Mouse (Mus musculus) G1E-ER4 (cell line): Measurements from ENCODE around the gene Cd63. TPM values are rescaled to one million over a fixed set of nuclear protein-coding genes. Genes with fewer than 3 reads are reported as not detected.

Experiments used
- GATA1 ChIP-seq: IDR thresholded peaks from one replicate; pipeline ENCODE4 v1.8.0; 2012; ENCODE audit warnings: low read length, inconsistent platforms
- polyA plus RNA-seq: library from polyadenylated mRNA; stranded (reverse); fragments of >175 nt; gene quantifications from 2 replicates; pipeline ENCODE4 v1.2.3, GENCODE M21; 2012

The Cd63 gene
- not detected in 2 replicates for polyA plus RNA-seq

- TF ChIP-seq GATA1: no peak
These were observed at the start of gene Cd63 for GRCm38 (mm10) chr10:128900698-128901097. Gene Cd63, plus strand, starts transcription at chr10:128900989.

GRCm38 (mm10) chr10:128861176-128861575, 39.6 kb upstream of the Cd63 start:
- TF ChIP-seq GATA1: no peak

GRCm38 (mm10) chr10:128866042-128866441, 34.7 kb upstream of the Cd63 start:
- no peak for TF ChIP-seq GATA1

GRCm38 (mm10) chr10:128866518-128866917, 34.3 kb upstream of the Cd63 start:
- no peak for TF ChIP-seq GATA1

- TF ChIP-seq GATA1: no peak
These were observed 30.4 kb upstream of the Cd63 start for GRCm38 (mm10) chr10:128870341-128870740.

GRCm38 (mm10) chr10:128878291-128878690, 22.5 kb upstream of the Cd63 start:
- TF ChIP-seq GATA1: no peak

GRCm38 (mm10) chr10:128878811-128879210, 22.0 kb upstream of the Cd63 start:
- TF ChIP-seq GATA1: no peak

GRCm38 (mm10) chr10:128882067-128882466, 18.7 kb upstream of the Cd63 start:
- no peak for TF ChIP-seq GATA1

GRCm38 (mm10) chr10:128888941-128889827, 11.6 kb upstream of the Cd63 start:
- no peak for TF ChIP-seq GATA1

GRCm38 (mm10) chr10:128889846-128890245, 10.9 kb upstream of the Cd63 start:
- TF ChIP-seq GATA1: no peak

GRCm38 (mm10) chr10:128890383-128891295, 10.2 kb upstream of the Cd63 start:
- no peak for TF ChIP-seq GATA1

GRCm38 (mm10) chr10:128891296-128892094, 9.3 kb upstream of the Cd63 start, which contains the start of gene Gdf11:
Gene Gdf11, minus strand, starts transcription at chr10:128891718.
- no peak for TF ChIP-seq GATA1

- no peak for TF ChIP-seq GATA1
These were observed 8.5 kb upstream of the Cd63 start for GRCm38 (mm10) chr10:128892246-128892645.

- TF ChIP-seq GATA1: no peak
These were observed 5.4 kb upstream of the Cd63 start for GRCm38 (mm10) chr10:128895437-128895836.
